Mouse (Mus musculus) forebrain, embryonic 13.5 days (tissue): Measurements from ENCODE around the gene Arl6ip5. TPM values are rescaled to one million over a fixed set of nuclear protein-coding genes. Genes with fewer than 3 reads are reported as not detected.
"Not testable (repeated sequence)": the region's sequence is repeated elsewhere in the genome, so short reads cannot be mapped to it uniquely, and the experiment has no call there.

Experiments used
- ATAC-seq: fragments of 200-750 bp; cut with Nextera tagmentation; 2 replicates; pipeline ENCODE4 v1.8.0; 2017
- H3K27ac ChIP-seq: fragments of 300-500 bp; sonication (generic); 2 replicates; pipeline ENCODE4 v1.5.1; 2015; ENCODE audit warnings: inconsistent platforms, mild to moderate bottlenecking, moderate library complexity
- H3K27me3 ChIP-seq: fragments of 300-500 bp; sonication (generic); 2 replicates; pipeline ENCODE4 v1.6.1; 2015; ENCODE audit warnings: mild to moderate bottlenecking, inconsistent platforms
- H3K36me3 ChIP-seq: fragments of 300-500 bp; sonication (generic); 2 replicates; pipeline ENCODE4 v1.6.1; 2015; ENCODE audit warnings: mild to moderate bottlenecking, inconsistent platforms; ENCODE audit not compliant: poor library complexity, severe bottlenecking
- H3K4me1 ChIP-seq: fragments of 300-500 bp; sonication (generic); 2 replicates; pipeline ENCODE4 v1.6.1; 2015; ENCODE audit warnings: inconsistent platforms
- H3K4me2 ChIP-seq: fragments of 300-500 bp; sonication (generic); 2 replicates; pipeline ENCODE4 v1.6.1; 2015; ENCODE audit warnings: inconsistent platforms, mild to moderate bottlenecking, moderate library complexity
- H3K4me3 ChIP-seq: fragments of 300-500 bp; sonication (generic); 2 replicates; pipeline ENCODE4 v1.5.1; 2015; ENCODE audit warnings: mild to moderate bottlenecking, inconsistent platforms
- H3K9ac ChIP-seq: fragments of 300-500 bp; sonication (generic); 2 replicates; pipeline ENCODE4 v1.6.1; 2015; ENCODE audit warnings: mild to moderate bottlenecking, inconsistent platforms
- H3K9me3 ChIP-seq: fragments of 300-500 bp; sonication (generic); replicated peaks from 2 replicates; pipeline ENCODE4 v1.6.1; 2016; ENCODE audit warnings: inconsistent platforms
- WGBS: fragments of 180-500 bp; shearing (Covaris S2); methylation state at CpG from one replicate; pipeline ENCODE4 v1.1.7; 2015; 5-methylcytosine and 5-hydroxymethylcytosine counted together
- polyA plus RNA-seq: library from polyadenylated mRNA; unstranded; fragments of >200 nt; fragmentation: Nextera tagmentation; extraction: Ambion mirVana; gene quantifications from 2 replicates; pipeline ENCODE4 v1.2.1, GENCODE M21; 2015

The Arl6ip5 gene
- polyA plus RNA-seq, 1 experiment from 2014 or later: 83.9 TPM

- not testable (repeated sequence) for ATAC-seq, H3K27me3 ChIP-seq, H3K4me1 ChIP-seq, H3K9ac ChIP-seq, H3K4me2 ChIP-seq, H3K27ac ChIP-seq, H3K36me3 ChIP-seq, H3K9me3 ChIP-seq, H3K4me3 ChIP-seq
- WGBS: 90% methylated on average over 2 of the region's 2 CpGs
Measured at GRCm38 (mm10) chr6:97259926-97260325, 49.4 kb downstream of the Arl6ip5 start.

GRCm38 (mm10) chr6:97262229-97262628 lies 51.7 kb downstream of the Arl6ip5 start:
- Histone ChIP-seq H3K4me2 (no peak overlapping the region), H3K4me1 (no peaks in the 10 kb centered on the region), H3K4me3 (no peak overlapping the region), H3K27ac (no peak overlapping the region), H3K9me3 (no peaks in the 10 kb centered on the region), H3K27me3 (no peaks in the 10 kb centered on the region), H3K36me3 (no peaks in the 10 kb centered on the region), H3K9ac (no peak overlapping the region)
- WGBS: 73% methylated on average over 4 of the region's 4 CpGs
- ATAC-seq: no peak

GRCm38 (mm10) chr6:97263750-97264149 lies 53.3 kb downstream of the Arl6ip5 start:
- H3K27ac ChIP-seq, H3K4me1 ChIP-seq, H3K4me3 ChIP-seq, H3K36me3 ChIP-seq, ATAC-seq, H3K9ac ChIP-seq, H3K4me2 ChIP-seq, H3K27me3 ChIP-seq, H3K9me3 ChIP-seq: not testable (repeated sequence)

- WGBS: 83% methylated on average over 8 of the region's 8 CpGs
- no peak for ATAC-seq
- Histone ChIP-seq H3K4me3 (no peak overlapping the region), H3K36me3 (no peaks in the 10 kb centered on the region), H3K27me3 (no peaks in the 10 kb centered on the region), H3K4me1 (peaks cover 9% of the 10 kb centered on the region), H3K4me2 (no peak overlapping the region), H3K27ac (no peak overlapping the region), H3K9me3 (no peaks in the 10 kb centered on the region), H3K9ac (no peak overlapping the region)
Measured at GRCm38 (mm10) chr6:97265240-97265639, 54.8 kb downstream of the Arl6ip5 start.

- Histone ChIP-seq H3K4me3 (no peak overlapping the region), H3K4me1 (peaks cover 9% of the 10 kb centered on the region), H3K9me3 (no peaks in the 10 kb centered on the region), H3K9ac (no peak overlapping the region), H3K4me2 (no peak overlapping the region), H3K36me3 (no peaks in the 10 kb centered on the region), H3K27ac (no peak overlapping the region), H3K27me3 (no peaks in the 10 kb centered on the region)
- 90% methylated on average over 3 of the region's 3 CpGs for WGBS
- ATAC-seq: no peak
Measured at GRCm38 (mm10) chr6:97265705-97266104, 55.2 kb downstream of the Arl6ip5 start.

- H3K27ac ChIP-seq: no peak overlapping the region
- H3K36me3 ChIP-seq: no peaks in the 10 kb centered on the region
- 83% methylated on average over 4 of the region's 4 CpGs for WGBS
- no peak overlapping the region for H3K9ac ChIP-seq
- no peak overlapping the region for H3K4me2 ChIP-seq
- H3K4me3 ChIP-seq: no peak overlapping the region
- no peaks in the 10 kb centered on the region for H3K27me3 ChIP-seq
- H3K4me1 ChIP-seq: peaks cover 9% of the 10 kb centered on the region
- H3K9me3 ChIP-seq: no peaks in the 10 kb centered on the region
- ATAC-seq: no peak
Measured at GRCm38 (mm10) chr6:97266661-97267060, 56.2 kb downstream of the Arl6ip5 start.

GRCm38 (mm10) chr6:97267132-97267531 lies 56.6 kb downstream of the Arl6ip5 start:
- ATAC-seq: no peak
- 89% methylated on average over 2 of the region's 2 CpGs for WGBS
- H3K27me3 ChIP-seq: no peaks in the 10 kb centered on the region
- no peaks in the 10 kb centered on the region for H3K36me3 ChIP-seq
- no peak overlapping the region for H3K9ac ChIP-seq
- no peak overlapping the region for H3K27ac ChIP-seq
- no peak overlapping the region for H3K4me3 ChIP-seq
- no peak overlapping the region for H3K4me2 ChIP-seq
- no peaks in the 10 kb centered on the region for H3K9me3 ChIP-seq
- H3K4me1 ChIP-seq: peaks cover 9% of the 10 kb centered on the region

GRCm38 (mm10) chr6:97269596-97269995 lies 59.1 kb downstream of the Arl6ip5 start:
- no peak overlapping the region for H3K27ac ChIP-seq
- no peak for ATAC-seq
- H3K4me2 ChIP-seq: no peak overlapping the region
- H3K9me3 ChIP-seq: no peaks in the 10 kb centered on the region
- H3K36me3 ChIP-seq: no peaks in the 10 kb centered on the region
- H3K27me3 ChIP-seq: no peaks in the 10 kb centered on the region
- no peak overlapping the region for H3K9ac ChIP-seq
- peaks cover 9% of the 10 kb centered on the region for H3K4me1 ChIP-seq
- WGBS: 63% methylated on average over 11 of the region's 11 CpGs
- no peak overlapping the region for H3K4me3 ChIP-seq

- Histone ChIP-seq H3K27me3 (no peaks in the 10 kb centered on the region), H3K9ac (no peak overlapping the region), H3K9me3 (no peaks in the 10 kb centered on the region), H3K4me3 (no peak overlapping the region), H3K4me1 (peaks cover 24% of the 10 kb centered on the region), H3K36me3 (no peaks in the 10 kb centered on the region), H3K4me2 (no peak overlapping the region), H3K27ac (no peak overlapping the region)
- WGBS: 53% methylated on average over 2 of the region's 2 CpGs
- no peak for ATAC-seq
Measured at GRCm38 (mm10) chr6:97272349-97272748, 61.9 kb downstream of the Arl6ip5 start.

- H3K27ac ChIP-seq: no peak overlapping the region
- no peak for ATAC-seq
- H3K9me3 ChIP-seq: no peaks in the 10 kb centered on the region
- no peak overlapping the region for H3K4me2 ChIP-seq
- no peak overlapping the region for H3K9ac ChIP-seq
- 88% methylated on average over 16 of the region's 16 CpGs for WGBS
- H3K4me1 ChIP-seq: peaks cover 29% of the 10 kb centered on the region
- H3K4me3 ChIP-seq: no peak overlapping the region
- H3K36me3 ChIP-seq: no peaks in the 10 kb centered on the region
- H3K27me3 ChIP-seq: no peaks in the 10 kb centered on the region
Measured at GRCm38 (mm10) chr6:97273058-97273710, 62.7 kb downstream of the Arl6ip5 start.

GRCm38 (mm10) chr6:97273777-97274176 lies 63.3 kb downstream of the Arl6ip5 start:
- H3K36me3 ChIP-seq: no peaks in the 10 kb centered on the region
- H3K4me2 ChIP-seq: no peak overlapping the region
- H3K4me1 ChIP-seq: peaks cover 35% of the 10 kb centered on the region
- no peak overlapping the region for H3K27ac ChIP-seq
- no peak for ATAC-seq
- H3K27me3 ChIP-seq: no peaks in the 10 kb centered on the region
- no peak overlapping the region for H3K9ac ChIP-seq
- H3K4me3 ChIP-seq: no peak overlapping the region
- H3K9me3 ChIP-seq: no peaks in the 10 kb centered on the region
- 80% methylated on average over 3 of the region's 3 CpGs for WGBS

- H3K4me2 ChIP-seq: no peak overlapping the region
- ATAC-seq: no peak
- WGBS: 53% methylated on average over 4 of the region's 4 CpGs
Measured at GRCm38 (mm10) chr6:97275760-97276159, 65.3 kb downstream of the Arl6ip5 start.

GRCm38 (mm10) chr6:97276366-97276765 lies 65.9 kb downstream of the Arl6ip5 start:
- Histone ChIP-seq H3K4me2 (no peak overlapping the region), H3K27me3 (no peaks in the 10 kb centered on the region), H3K36me3 (no peaks in the 10 kb centered on the region), H3K9me3 (no peaks in the 10 kb centered on the region), H3K4me3 (no peak overlapping the region), H3K27ac (no peak overlapping the region), H3K4me1 (peaks cover 26% of the 10 kb centered on the region), H3K9ac (no peak overlapping the region)
- no peak; the same call in 1 of the 2 replicates for ATAC-seq
- 21% methylated on average over 4 of the region's 4 CpGs for WGBS

More at GRCm38 (mm10) chr6:97275760-97276159, 65.3 kb downstream of the Arl6ip5 start:
- H3K9ac ChIP-seq: no peak overlapping the region
- no peaks in the 10 kb centered on the region for H3K27me3 ChIP-seq
- no peaks in the 10 kb centered on the region for H3K9me3 ChIP-seq
- H3K27ac ChIP-seq: no peak overlapping the region
- H3K4me3 ChIP-seq: no peak overlapping the region
- peaks cover 26% of the 10 kb centered on the region for H3K4me1 ChIP-seq
- H3K36me3 ChIP-seq: no peaks in the 10 kb centered on the region
